Mouse (Mus musculus): Measurements from ENCODE around the gene Sfxn3. TPM values are rescaled to one million over a fixed set of nuclear protein-coding genes. Genes with fewer than 3 reads are reported as not detected.
A peak's percentile ranks its signal among the peaks of the same experiment; 100 is the strongest.

The Sfxn3 gene
- polyA plus RNA-seq, 1 experiment from 2014 or later = 2.5 TPM

- TF ChIP-seq EP300 (IDR thresholded peaks at IDR 0.05; ENCODE audit: low read depth) (no peak), CTCF (IDR thresholded peaks at IDR 0.05; ENCODE audit: low read depth) (no peak)
- no peak overlapping the region for H3K9ac ChIP-seq (replicated peaks)
- H3K4me2 ChIP-seq (ENCODE audit: low read depth, low read length) = peak overlapping the region; percentile 53
- H3K36me3 ChIP-seq (replicated peaks; ENCODE audit: insufficient read depth, low read length) = no peaks in the 10 kb centered on the region
- 2% methylated on average over 45 of the region's 45 CpGs for WGBS (ENCODE audit: insufficient replicate concordance)
- H3K4me3 ChIP-seq (ENCODE audit: low read depth, low read length) = peak overlapping the region; percentile 5
- H3K4me1 ChIP-seq (ENCODE audit: insufficient read depth) = peaks cover 29% of the 10 kb centered on the region
- H3K9me3 ChIP-seq (ENCODE audit: low read length) = no peaks in the 10 kb centered on the region
- H3K27ac ChIP-seq (ENCODE audit: low read depth) = no peak overlapping the region
- DNase-seq (peak; percentile 50), ATAC-seq (no peak)
- peaks cover 73% of the 10 kb centered on the region for H3K27me3 ChIP-seq (ENCODE audit: insufficient read depth, low read length)
Observed at GRCm38 (mm10) chr19:45079769-45080515, 32.6 kb downstream of the Sfxn3 start.

GRCm38 (mm10) chr19:45080711-45081110 is 33.4 kb downstream of the Sfxn3 start:
- no peak for ATAC-seq
- peaks cover 73% of the 10 kb centered on the region for H3K27me3 ChIP-seq (ENCODE audit: insufficient read depth, low read length)
- 4% methylated on average over 17 of the region's 17 CpGs for WGBS (ENCODE audit: insufficient replicate concordance)
- peak overlapping the region; percentile 53; the same call in 1 of the 2 replicates for H3K4me2 ChIP-seq (ENCODE audit: low read depth, low read length)
- H3K4me3 ChIP-seq (ENCODE audit: low read depth, low read length) = peak overlapping the region; percentile 5
- no peak for TF ChIP-seq CTCF (IDR thresholded peaks at IDR 0.05; ENCODE audit: low read depth)
- TF ChIP-seq EP300 (IDR thresholded peaks at IDR 0.05; ENCODE audit: low read depth) = no peak
- H3K9ac ChIP-seq (replicated peaks) = no peak overlapping the region; the same call in 1 of the 2 replicates
- H3K4me1 ChIP-seq (ENCODE audit: insufficient read depth) = peaks cover 25% of the 10 kb centered on the region
- no peak for DNase-seq
- no peak overlapping the region for H3K27ac ChIP-seq (ENCODE audit: low read depth)
- no peaks in the 10 kb centered on the region for H3K36me3 ChIP-seq (replicated peaks; ENCODE audit: insufficient read depth, low read length)
- H3K9me3 ChIP-seq (ENCODE audit: low read length) = no peaks in the 10 kb centered on the region

DNA sequence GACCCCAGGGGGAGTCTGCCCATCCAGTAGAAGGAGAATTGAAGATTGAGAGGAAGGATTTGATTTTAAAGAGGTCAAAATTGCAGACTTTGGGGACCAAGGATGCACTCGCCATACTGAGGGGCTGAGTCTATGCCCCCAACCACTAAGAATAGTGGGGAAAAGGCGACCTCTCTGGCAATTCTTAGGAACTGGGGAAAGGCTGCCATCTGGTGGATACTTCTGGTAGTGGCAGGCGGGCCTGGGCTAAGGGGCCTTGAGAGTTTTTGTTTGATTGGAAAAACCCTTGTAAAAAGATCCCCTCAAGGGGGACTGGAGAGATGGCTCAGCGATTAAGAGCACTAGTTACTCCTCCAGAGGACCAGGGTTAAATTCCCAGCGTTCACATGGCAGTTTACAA is 34.0 kb downstream of the Sfxn3 start:
- WGBS (ENCODE audit: insufficient replicate concordance) = 1% methylated on average over 5 of the region's 5 CpGs
- Histone ChIP-seq H3K36me3 (replicated peaks; ENCODE audit: insufficient read depth, low read length) (no peaks in the 10 kb centered on the region), H3K4me3 (ENCODE audit: low read depth, low read length) (no peak overlapping the region), H3K4me2 (ENCODE audit: low read depth, low read length) (0 out of 2 replicates have a peak overlapping the region, but pooled peaks have one; percentile 53), H3K9ac (replicated peaks) (no peak overlapping the region), H3K27me3 (ENCODE audit: insufficient read depth, low read length) (peaks cover 70% of the 10 kb centered on the region), H3K9me3 (ENCODE audit: low read length) (no peaks in the 10 kb centered on the region), H3K4me1 (ENCODE audit: insufficient read depth) (peaks cover 19% of the 10 kb centered on the region), H3K27ac (ENCODE audit: low read depth) (no peak overlapping the region)
- TF ChIP-seq EP300 (IDR thresholded peaks at IDR 0.05; ENCODE audit: low read depth) (no peak), CTCF (IDR thresholded peaks at IDR 0.05; ENCODE audit: low read depth) (peak; percentile 94)
- ATAC-seq = no peak
- DNase-seq = peak; percentile 78

DNA sequence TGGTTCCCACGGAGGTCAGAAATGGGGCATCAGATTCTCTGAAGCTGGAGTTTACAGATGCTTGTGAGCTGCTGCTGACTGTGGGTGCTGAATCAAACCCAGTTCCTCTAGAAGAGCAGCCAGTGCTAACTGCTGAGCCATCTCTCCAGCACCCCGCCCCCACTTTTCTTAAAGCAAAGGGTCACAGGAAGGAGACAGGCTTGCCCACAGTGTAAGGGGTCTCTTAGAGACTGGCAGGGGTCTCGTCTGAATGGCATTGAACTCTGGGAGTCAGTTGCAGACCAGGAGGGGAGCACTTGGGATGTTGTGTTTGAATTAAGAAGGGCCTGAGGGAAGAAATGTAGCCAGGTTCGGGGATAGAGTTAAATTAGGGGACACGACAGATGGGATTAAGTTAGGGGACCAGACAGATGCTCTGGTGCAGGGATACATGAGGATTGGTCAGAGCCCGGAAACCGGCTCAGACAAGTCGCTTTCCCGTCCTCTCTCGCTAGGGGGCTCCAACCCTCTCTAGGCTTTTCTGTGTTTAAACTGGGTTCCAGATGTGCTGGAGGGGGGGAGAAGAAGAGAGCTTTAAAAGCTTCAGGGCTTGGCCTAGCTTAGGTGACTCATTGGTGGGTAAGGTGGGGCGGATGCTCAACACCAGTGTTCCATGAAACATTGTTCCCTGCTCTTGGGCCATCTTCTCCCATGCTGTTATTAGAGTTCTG is 34.7 kb downstream of the Sfxn3 start:
- Histone ChIP-seq H3K36me3 (replicated peaks; ENCODE audit: insufficient read depth, low read length) (no peaks in the 10 kb centered on the region), H3K9me3 (ENCODE audit: low read length) (no peaks in the 10 kb centered on the region), H3K4me1 (ENCODE audit: insufficient read depth) (peaks cover 12% of the 10 kb centered on the region), H3K4me2 (ENCODE audit: low read depth, low read length) (no peak overlapping the region), H3K27me3 (ENCODE audit: insufficient read depth, low read length) (peaks cover 68% of the 10 kb centered on the region), H3K4me3 (ENCODE audit: low read depth, low read length) (no peak overlapping the region), H3K27ac (ENCODE audit: low read depth) (no peak overlapping the region), H3K9ac (replicated peaks) (no peak overlapping the region)
- ATAC-seq (peak; percentile 18; the same call in 1 of the 2 replicates), DNase-seq (peak; percentile 71)
- TF ChIP-seq EP300 (IDR thresholded peaks at IDR 0.05; ENCODE audit: low read depth) = no peak
- TF ChIP-seq CTCF (IDR thresholded peaks at IDR 0.05; ENCODE audit: low read depth) = peak; percentile 60
- WGBS (ENCODE audit: insufficient replicate concordance) = 13% methylated on average over 11 of the region's 11 CpGs

GRCm38 (mm10) chr19:45097868-45098267 is 50.6 kb downstream of the Sfxn3 start:
- ATAC-seq (no peak), DNase-seq (peak; percentile 65)
- no peaks in the 10 kb centered on the region for H3K36me3 ChIP-seq (replicated peaks; ENCODE audit: insufficient read depth, low read length)
- 0 out of 2 replicates have a peak, but pooled peaks cover under 1% of the 10 kb centered on the region for H3K27me3 ChIP-seq (ENCODE audit: insufficient read depth, low read length)
- H3K4me2 ChIP-seq (ENCODE audit: low read depth, low read length) = no peak overlapping the region
- no peak overlapping the region for H3K27ac ChIP-seq (ENCODE audit: low read depth)
- no peak overlapping the region for H3K9ac ChIP-seq (replicated peaks)
- H3K4me3 ChIP-seq (ENCODE audit: low read depth, low read length) = no peak overlapping the region
- H3K9me3 ChIP-seq (ENCODE audit: low read length) = no peaks in the 10 kb centered on the region
- 10% methylated on average over 11 of the region's 11 CpGs for whole genome bisulfite sequencing (ENCODE audit: insufficient replicate concordance)
- TF ChIP-seq CTCF (IDR thresholded peaks at IDR 0.05; ENCODE audit: low read depth) (no peak), EP300 (IDR thresholded peaks at IDR 0.05; ENCODE audit: low read depth) (no peak)
- H3K4me1 ChIP-seq (ENCODE audit: insufficient read depth) = no peaks in the 10 kb centered on the region
